Mouse (Mus musculus): ENCODE measurements at regions not wholly inside any gene's neighbourhood (a gene's known extent, or its start where the extent isn't known, plus 50 kb on each side); places are given as distances from the start of the nearest gene placed in this dataset.

DNA sequence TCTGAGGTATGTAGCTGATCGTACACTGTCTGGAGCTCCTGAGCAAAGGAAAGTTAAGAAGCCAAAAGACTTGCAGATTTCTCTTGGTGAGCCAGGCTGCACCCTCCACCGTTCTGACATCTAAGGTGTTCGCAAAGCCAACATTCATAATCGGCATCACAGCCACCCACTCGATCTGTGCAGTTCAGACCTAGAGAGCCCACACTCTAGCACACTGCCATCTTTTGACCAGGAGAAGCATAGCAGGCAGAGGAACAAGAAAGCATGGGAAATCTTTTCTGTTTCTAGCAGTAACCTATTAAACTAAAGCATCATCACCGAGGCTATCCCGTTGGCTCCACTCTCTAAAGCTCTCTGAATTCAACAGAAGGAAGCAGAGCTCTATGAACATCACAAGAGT, 59.2 kb downstream of the Areg start:
- no peak overlapping the region for H3K27ac ChIP-seq (ENCODE audit: low read depth, low read length)
- H3K27me3 ChIP-seq (ENCODE audit: insufficient read depth, low read length): no peaks in the 10 kb centered on the region
- H3K4me2 ChIP-seq (ENCODE audit: low read depth, low read length, poor library complexity, severe bottlenecking): no peak overlapping the region
- ATAC-seq (ENCODE audit: low FRiP score): peak; percentile 63; the same call in 1 of the 2 replicates
- DNase-seq (ENCODE audit: low spot score): peak; percentile 61
- no peaks in the 10 kb centered on the region for H3K4me1 ChIP-seq (ENCODE audit: insufficient read depth, low read length)
- H3K4me3 ChIP-seq (ENCODE audit: low read depth, low read length): no peak overlapping the region
- 44% methylated on average over 7 of the region's 7 CpGs for WGBS
- peak; percentile 77 for TF ChIP-seq CTCF (IDR thresholded peaks at IDR 0.05)
- no peaks in the 10 kb centered on the region for H3K36me3 ChIP-seq (ENCODE audit: insufficient read depth, low read length)
- H3K9me3 ChIP-seq (ENCODE audit: low read length): no peaks in the 10 kb centered on the region
- no peak overlapping the region for H3K9ac ChIP-seq (replicated peaks; ENCODE audit: low read length, poor library complexity, severe bottlenecking)

DNA sequence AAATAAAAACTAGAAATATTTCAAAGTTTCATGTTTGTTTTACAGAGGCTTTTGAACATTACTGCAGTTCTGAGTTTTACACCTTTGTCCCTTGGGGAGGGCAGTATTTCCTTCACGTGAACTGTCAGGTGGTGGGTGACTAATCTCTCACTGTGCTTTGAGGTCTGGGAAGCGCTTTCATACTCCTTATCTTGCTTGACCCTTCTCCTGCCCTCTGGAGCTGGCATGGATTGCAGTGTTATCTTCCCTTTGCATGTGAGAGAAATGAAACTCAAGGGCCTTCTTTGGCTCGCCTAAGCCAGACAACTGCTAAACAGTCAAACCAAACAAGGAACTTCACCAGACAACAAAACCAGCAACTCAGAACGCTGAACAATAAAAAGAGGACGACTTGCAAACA, 61.0 kb downstream of the Areg start:
- WGBS: 71% methylated on average over 5 of the region's 5 CpGs
- Histone ChIP-seq H3K27me3 (ENCODE audit: insufficient read depth, low read length) (no peaks in the 10 kb centered on the region), H3K27ac (ENCODE audit: low read depth, low read length) (no peak overlapping the region), H3K4me2 (ENCODE audit: low read depth, low read length, poor library complexity, severe bottlenecking) (no peak overlapping the region), H3K9me3 (ENCODE audit: low read length) (no peaks in the 10 kb centered on the region), H3K4me1 (ENCODE audit: insufficient read depth, low read length) (no peaks in the 10 kb centered on the region), H3K4me3 (ENCODE audit: low read depth, low read length) (no peak overlapping the region), H3K36me3 (ENCODE audit: insufficient read depth, low read length) (no peaks in the 10 kb centered on the region), H3K9ac (replicated peaks; ENCODE audit: low read length, poor library complexity, severe bottlenecking) (no peak overlapping the region)
- ATAC-seq (ENCODE audit: low FRiP score) (no peak), DNase-seq (ENCODE audit: low spot score) (no peak)
- TF ChIP-seq CTCF (IDR thresholded peaks at IDR 0.05): no peak

DNA sequence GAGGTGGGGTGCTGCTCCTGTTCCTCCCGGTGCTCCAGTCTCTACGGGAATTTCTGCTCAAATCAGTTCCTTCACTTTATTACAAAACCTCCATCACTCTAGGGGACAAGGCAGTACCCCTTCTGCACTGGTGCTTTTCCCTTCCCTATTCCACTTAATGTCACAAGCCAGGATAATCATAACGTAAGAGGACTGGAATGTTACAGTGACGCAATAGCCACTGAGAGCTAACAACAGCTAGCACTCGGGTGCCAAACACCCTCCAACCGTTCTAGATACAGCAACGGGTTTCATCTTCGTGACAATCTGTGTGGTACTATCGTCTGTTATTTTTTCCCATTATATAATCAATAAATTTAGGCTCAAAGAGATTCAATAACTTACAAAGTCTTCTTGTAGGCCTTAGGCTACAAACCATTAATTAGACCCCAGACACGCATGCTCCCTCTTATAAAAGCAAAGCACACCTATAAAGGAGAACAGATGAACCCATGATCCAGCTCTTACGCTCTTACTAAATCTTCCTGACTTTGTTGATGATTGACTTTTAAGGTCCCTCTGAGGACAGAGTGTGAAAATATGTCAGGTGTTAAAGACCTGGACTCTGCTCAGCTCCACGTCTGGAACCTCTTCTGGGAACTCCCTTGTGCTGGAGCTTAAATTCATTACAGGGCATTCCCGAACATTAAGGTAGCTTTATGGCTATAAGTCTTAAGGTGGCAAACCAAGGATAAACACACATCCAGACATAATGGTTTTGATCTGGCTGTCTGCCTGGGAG, 65.0 kb downstream of the Areg start:
- no peak overlapping the region for H3K4me3 ChIP-seq (ENCODE audit: low read depth, low read length)
- no peaks in the 10 kb centered on the region for H3K36me3 ChIP-seq (ENCODE audit: insufficient read depth, low read length)
- H3K27me3 ChIP-seq (ENCODE audit: insufficient read depth, low read length): no peaks in the 10 kb centered on the region
- no peaks in the 10 kb centered on the region for H3K9me3 ChIP-seq (ENCODE audit: low read length)
- 89% methylated on average over 13 of the region's 13 CpGs for WGBS
- no peak for TF ChIP-seq CTCF (IDR thresholded peaks at IDR 0.05)
- no peak overlapping the region for H3K27ac ChIP-seq (ENCODE audit: low read depth, low read length)
- ATAC-seq (ENCODE audit: low FRiP score) (no peak), DNase-seq (ENCODE audit: low spot score) (no peak)
- H3K9ac ChIP-seq (replicated peaks; ENCODE audit: low read length, poor library complexity, severe bottlenecking): no peak overlapping the region
- no peak overlapping the region for H3K4me2 ChIP-seq (ENCODE audit: low read depth, low read length, poor library complexity, severe bottlenecking)
- H3K4me1 ChIP-seq (ENCODE audit: insufficient read depth, low read length): no peaks in the 10 kb centered on the region

DNA sequence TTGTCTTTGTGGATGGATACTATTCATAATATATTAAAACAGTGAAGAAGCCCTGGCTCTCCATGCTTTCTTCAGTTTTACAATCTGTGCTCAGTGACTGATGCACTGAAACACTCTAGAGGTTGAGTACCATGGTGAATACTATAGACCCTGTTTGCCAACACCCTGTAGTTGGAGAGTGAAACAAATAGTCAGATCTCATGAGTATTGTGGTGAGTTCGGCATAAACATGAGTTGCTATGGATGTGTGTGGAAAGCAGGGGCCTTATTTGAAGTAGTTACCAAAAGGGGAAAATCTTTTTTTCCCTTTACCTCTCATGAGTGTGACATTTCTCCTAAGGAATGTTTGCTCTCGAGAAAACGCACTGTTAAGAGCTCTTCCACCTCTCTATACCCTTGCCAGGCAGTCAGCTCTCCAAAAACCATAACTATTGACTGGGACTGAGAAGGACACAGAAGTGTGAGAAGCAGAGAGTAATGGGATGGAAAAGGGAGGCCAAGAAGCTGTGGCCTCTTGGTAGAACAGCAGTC, 66.0 kb downstream of the Areg start:
- ATAC-seq (ENCODE audit: low FRiP score) (no peak), DNase-seq (ENCODE audit: low spot score) (no peak)
- no peak for TF ChIP-seq CTCF (IDR thresholded peaks at IDR 0.05)
- Histone ChIP-seq H3K9me3 (ENCODE audit: low read length) (no peaks in the 10 kb centered on the region), H3K9ac (replicated peaks; ENCODE audit: low read length, poor library complexity, severe bottlenecking) (no peak overlapping the region), H3K4me3 (ENCODE audit: low read depth, low read length) (no peak overlapping the region), H3K4me2 (ENCODE audit: low read depth, low read length, poor library complexity, severe bottlenecking) (no peak overlapping the region), H3K4me1 (ENCODE audit: insufficient read depth, low read length) (no peaks in the 10 kb centered on the region), H3K27me3 (ENCODE audit: insufficient read depth, low read length) (no peaks in the 10 kb centered on the region), H3K27ac (ENCODE audit: low read depth, low read length) (no peak overlapping the region), H3K36me3 (ENCODE audit: insufficient read depth, low read length) (no peaks in the 10 kb centered on the region)
- 80% methylated on average over 3 of the region's 3 CpGs for WGBS

DNA sequence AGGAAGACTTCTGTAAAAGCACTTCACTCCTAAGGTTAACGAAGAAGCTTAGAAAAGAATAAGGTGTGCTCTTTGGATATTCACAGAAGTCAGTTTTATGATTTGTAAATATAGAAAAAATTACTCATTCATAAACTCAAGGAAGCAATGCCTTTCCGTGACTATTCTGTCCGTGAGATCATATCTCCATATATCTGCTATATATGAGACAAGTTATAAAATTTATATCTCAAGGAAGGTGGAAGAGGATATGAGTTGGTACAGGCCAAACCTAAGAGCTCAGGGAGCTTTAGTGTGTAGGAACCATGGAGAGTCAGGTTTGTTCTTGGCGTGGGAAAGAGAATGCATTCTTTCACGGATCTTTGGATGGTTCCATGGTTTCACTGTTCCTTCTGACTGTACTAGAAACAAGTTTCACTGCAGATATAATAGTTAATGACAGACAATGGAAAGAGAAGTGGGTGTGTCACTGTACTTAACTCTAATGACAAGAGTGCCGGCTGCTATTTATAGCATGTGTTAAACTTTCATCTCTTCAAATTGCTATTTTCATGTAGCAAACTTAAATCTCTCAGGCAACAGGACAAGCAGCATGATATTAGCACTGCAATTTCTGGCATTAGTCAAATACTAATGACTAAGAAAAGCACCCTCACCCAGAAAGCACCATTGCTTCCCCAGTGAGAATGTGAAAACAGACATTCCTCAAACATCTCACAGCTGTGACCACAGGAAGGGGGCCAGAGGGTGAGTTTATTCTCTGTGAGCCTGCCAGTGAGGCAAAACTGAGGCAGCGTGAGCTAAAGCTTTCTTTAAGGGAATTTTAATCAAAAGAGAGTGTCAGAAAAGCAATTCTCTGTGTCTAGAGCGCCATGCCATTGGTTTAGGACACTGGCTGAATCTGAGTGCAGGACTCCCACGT, 67.4 kb downstream of the Areg start:
- ATAC-seq (ENCODE audit: low FRiP score): no peak
- 79% methylated on average over 9 of the region's 9 CpGs for WGBS
- H3K27ac ChIP-seq (ENCODE audit: low read depth, low read length): no peak overlapping the region
- no peak overlapping the region for H3K4me2 ChIP-seq (ENCODE audit: low read depth, low read length, poor library complexity, severe bottlenecking)
- no peaks in the 10 kb centered on the region for H3K9me3 ChIP-seq (ENCODE audit: low read length)
- H3K4me1 ChIP-seq (ENCODE audit: insufficient read depth, low read length): no peaks in the 10 kb centered on the region
- H3K27me3 ChIP-seq (ENCODE audit: insufficient read depth, low read length): no peaks in the 10 kb centered on the region
- DNase-seq (ENCODE audit: low spot score): no peak
- no peak overlapping the region for H3K9ac ChIP-seq (replicated peaks; ENCODE audit: low read length, poor library complexity, severe bottlenecking)
- H3K4me3 ChIP-seq (ENCODE audit: low read depth, low read length): no peak overlapping the region
- no peak for TF ChIP-seq CTCF (IDR thresholded peaks at IDR 0.05)
- H3K36me3 ChIP-seq (ENCODE audit: insufficient read depth, low read length): no peaks in the 10 kb centered on the region

DNA sequence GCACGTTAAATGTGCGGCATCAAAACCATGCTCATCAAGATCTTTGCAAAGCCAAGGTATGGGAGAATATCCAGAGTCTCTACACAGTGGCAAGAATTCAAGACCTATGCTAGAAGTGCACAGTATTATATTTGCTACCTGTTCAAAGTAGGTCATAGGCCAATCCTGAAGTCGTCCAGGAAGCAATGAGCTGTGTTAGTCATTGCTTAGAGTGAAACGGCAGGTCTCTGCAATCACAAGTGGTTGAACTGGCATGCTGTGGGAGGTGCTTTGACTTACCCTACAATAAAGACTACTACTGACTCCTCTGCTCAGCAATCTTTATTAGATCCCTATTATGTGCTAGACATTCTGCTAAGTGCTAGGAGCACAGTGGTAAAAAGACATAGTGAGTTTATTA, 80.8 kb downstream of the Areg start:
- Histone ChIP-seq H3K36me3 (ENCODE audit: insufficient read depth, low read length) (no peaks in the 10 kb centered on the region), H3K27ac (ENCODE audit: low read depth, low read length) (no peak overlapping the region), H3K27me3 (ENCODE audit: insufficient read depth, low read length) (no peaks in the 10 kb centered on the region), H3K4me2 (ENCODE audit: low read depth, low read length, poor library complexity, severe bottlenecking) (no peak overlapping the region), H3K9ac (replicated peaks; ENCODE audit: low read length, poor library complexity, severe bottlenecking) (no peak overlapping the region), H3K9me3 (ENCODE audit: low read length) (no peaks in the 10 kb centered on the region), H3K4me3 (ENCODE audit: low read depth, low read length) (no peak overlapping the region), H3K4me1 (ENCODE audit: insufficient read depth, low read length) (no peaks in the 10 kb centered on the region)
- ATAC-seq (ENCODE audit: low FRiP score) (no peak), DNase-seq (ENCODE audit: low spot score) (no peak)
- TF ChIP-seq CTCF (IDR thresholded peaks at IDR 0.05): no peak
- 93% methylated on average over 4 of the region's 4 CpGs for WGBS

Measured in midbrain, postnatal 0 days (tissue).